Mouse (Mus musculus) layer of hippocampus, adult 8-10 months (tissue): ENCODE results near the gene P3h1. TPM values are rescaled to one million over a fixed set of nuclear protein-coding genes. Genes with fewer than 3 reads are reported as not detected.

Experiments used
- DNase-seq, 2 experiments: peaks; one replicate each; pipeline ENCODE4 v3.0.0; 2022; ENCODE audit warnings: low spot score in 2 of 2
- total RNA-seq, 4 experiments: library from RNA; stranded (reverse); gene quantifications; 2 replicates each; pipeline ENCODE4 v1.2.4; 2022

P3h1 gene
- total RNA-seq, 4 experiments from 2014 or later = 9.7 to 13.7 (median 11.7) TPM

GRCm38 (mm10) chr4:119238661-119239060 lies 5.9 kb downstream of the P3h1 start:
- DNase-seq = no peak

GRCm38 (mm10) chr4:119239181-119239682 lies 6.5 kb downstream of the P3h1 start:
- DNase-seq = peak in 1 of 2 experiments; percentile 43

DNA sequence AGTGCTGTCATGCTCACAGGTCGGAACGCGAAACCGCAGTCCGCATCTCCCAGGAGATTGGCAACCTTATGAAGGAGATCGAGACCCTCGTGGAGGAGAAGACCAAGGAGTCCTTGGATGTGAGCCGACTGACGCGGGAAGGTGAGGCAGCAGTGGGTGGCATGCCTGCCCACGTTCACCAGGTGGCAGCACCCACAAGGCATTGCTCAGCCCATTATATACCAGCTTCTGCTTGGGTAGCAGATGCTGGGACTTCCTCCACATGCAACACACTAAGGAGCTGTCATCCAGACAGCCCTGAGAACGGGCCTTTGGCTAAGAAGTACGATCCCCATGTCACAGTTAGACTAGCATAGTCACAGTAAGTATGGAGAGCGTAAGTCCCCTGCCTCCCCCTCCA lies 8.9 kb downstream of the P3h1 start:
- peak; percentile 54 to 57 for DNase-seq

- DNase-seq = no peak
Observed at GRCm38 (mm10) chr4:119242571-119242970, 9.9 kb downstream of the P3h1 start.

GRCm38 (mm10) chr4:119244468-119245240 lies 11.9 kb downstream of the P3h1 start:
- no peak for DNase-seq

GRCm38 (mm10) chr4:119245556-119245955 lies 12.8 kb downstream of the P3h1 start:
- DNase-seq = peak in 1 of 2 experiments; percentile 18

DNA sequence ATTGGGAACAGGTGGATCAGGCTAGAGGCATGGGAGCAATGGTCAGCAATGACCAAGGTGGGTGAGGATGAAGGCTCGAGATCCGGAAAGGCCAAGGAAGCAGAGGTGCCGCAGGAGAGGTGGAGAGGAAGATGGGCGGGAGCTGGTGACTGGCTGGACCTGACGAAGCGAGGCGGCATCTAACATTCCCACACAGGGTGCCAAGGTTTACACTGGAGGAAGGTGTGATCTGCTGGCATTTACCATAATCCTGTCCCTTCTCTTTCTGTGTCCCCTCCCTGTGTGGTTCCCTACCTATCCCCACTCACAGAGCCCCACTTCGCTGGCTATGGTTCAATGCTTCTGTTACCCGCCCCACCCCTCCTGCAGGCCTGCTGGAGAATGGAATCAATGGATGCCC lies 13.2 kb downstream of the P3h1 start:
- DNase-seq = no peak

- no peak for DNase-seq
Observed at GRCm38 (mm10) chr4:119246688-119247225, 14.0 kb downstream of the P3h1 start.

GRCm38 (mm10) chr4:119247462-119248235 lies 14.9 kb downstream of the P3h1 start:
- DNase-seq = peak in 1 of 2 experiments; percentile 58

DNA sequence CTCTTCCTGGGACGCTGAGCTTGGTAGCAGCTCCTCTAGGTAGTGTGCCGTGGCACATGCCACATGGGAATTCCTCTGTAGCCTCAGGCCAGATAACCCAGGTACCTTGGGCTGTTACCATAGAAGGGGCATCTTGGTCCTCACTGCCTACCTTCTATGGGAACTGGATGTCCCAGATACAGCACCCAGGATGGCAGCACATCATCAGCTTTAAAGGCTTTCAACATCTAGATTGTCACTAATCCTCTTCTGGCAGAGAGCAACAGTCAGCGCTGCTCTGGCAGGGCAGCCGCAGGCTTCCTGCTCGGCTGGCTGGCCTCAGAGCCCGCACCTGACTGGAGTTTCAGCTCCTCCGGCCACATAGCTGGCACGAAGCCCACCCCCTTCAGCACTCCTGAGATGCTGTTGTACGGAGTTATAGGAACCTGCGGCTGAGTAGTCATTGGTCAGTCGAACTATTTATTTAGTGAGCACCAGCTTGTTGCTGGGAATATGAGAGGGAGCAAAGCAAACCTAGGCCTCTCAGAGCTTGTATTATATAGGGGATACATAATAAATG lies 15.8 kb downstream of the P3h1 start:
- DNase-seq = no peak

DNA sequence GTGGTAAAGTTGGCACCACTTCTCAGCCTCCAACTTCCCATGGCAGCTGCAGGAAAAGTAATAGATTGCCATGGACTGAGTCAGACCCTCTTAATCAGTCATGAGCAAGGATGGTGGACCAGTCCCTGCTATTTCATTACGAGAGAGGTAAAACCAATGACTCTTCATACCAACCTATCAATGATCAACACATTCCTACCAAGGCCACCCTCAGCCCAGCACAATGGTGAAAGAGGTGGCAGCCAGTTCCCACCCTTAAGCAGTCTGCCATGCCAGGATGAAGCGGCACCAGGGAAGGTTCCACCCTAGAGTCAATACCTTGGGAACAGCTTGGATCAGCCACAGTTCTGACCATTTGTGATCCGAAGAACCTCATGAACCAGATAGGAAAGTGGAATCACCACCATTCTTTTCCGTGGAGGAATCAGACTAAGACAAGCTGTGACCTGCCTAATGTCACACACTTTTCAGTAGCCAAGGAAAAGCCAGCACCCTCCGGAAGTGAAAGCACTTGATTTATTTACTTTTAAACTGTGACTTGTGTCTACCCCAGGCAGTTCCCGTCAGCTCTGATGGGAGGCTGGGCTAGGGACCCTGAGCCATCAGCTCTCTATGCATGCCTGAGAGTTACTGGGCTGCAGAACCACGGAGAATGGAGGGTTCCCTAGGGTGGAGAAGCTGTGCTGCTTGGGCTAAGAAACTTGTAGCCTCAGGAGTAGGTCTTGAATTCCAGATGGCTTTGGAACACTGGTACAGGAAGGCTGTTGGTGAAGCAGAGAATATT lies 19.5 kb downstream of the P3h1 start:
- DNase-seq = no peak

- peak in 1 of 2 experiments; percentile 25 for DNase-seq
Observed at GRCm38 (mm10) chr4:119254012-119254618, 21.4 kb downstream of the P3h1 start.

DNA sequence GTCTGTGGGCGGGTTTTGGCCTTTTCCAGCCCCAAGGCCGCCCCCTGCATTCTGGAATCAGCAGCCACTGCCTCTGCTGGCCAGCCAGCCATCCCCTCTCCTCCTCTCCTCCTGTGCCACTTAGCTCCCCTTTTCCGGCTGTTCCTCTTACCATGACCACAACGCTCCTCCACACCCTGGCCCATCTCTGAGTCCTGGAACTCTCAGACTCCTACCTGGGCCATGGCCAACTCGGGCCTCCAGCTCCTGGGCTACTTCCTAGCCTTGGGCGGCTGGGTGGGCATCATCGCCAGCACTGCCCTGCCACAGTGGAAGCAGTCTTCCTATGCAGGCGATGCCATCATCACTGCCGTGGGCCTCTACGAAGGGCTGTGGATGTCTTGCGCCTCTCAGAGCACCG lies 22.6 kb downstream of the P3h1 start, which contains the start of gene Cldn19:
Gene Cldn19 (plus strand): TSS at position 64 of the 400 bp plus-strand sequence.
- no peak for DNase-seq

- no peak for DNase-seq
Observed at GRCm38 (mm10) chr4:119257083-119257482, 24.4 kb downstream of the P3h1 start.

DNA sequence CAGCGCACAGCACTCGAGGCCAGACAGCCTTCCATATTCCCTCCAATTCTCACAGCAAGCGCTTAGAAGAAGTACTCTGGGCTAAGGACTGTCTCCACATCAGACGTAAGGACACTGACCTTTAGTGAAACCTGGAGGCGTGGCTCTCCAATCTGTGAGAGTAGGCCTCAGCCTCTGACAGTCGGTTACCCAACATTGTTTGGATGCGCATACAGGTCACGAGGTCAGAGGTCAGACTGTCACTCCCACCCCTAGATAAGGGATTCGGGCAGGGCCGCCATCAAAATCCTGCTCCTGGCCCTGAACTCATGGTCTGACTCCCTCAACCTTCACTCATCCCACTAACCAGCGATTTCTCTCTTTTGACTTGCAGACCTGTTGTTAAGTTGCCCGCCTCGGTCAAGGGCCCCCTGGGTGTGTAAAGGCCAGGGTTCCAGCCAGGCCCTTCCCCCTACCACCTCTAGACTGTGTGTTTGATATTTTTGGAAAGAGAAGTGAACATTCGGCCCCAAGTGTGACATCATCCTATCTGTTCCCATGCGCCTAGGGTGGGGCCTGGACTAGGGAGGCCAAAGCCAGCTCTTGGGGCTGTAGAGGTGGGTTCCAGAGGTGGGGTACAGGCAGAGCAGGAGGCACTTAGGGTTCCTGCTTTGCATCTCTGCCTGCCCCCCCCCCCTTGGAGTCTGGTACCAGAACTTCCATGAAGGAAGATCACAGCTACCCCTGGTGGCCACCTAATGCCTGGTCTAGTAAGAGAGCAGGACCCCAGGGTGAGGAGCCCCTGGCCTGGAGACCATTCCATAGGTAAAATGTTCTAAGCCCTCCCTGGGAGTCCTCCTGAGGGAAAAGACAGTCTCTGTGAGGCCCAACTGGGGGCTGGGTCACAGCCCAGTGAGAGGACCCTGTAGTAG lies 26.9 kb downstream of the P3h1 start:
- no peak for DNase-seq

DNA sequence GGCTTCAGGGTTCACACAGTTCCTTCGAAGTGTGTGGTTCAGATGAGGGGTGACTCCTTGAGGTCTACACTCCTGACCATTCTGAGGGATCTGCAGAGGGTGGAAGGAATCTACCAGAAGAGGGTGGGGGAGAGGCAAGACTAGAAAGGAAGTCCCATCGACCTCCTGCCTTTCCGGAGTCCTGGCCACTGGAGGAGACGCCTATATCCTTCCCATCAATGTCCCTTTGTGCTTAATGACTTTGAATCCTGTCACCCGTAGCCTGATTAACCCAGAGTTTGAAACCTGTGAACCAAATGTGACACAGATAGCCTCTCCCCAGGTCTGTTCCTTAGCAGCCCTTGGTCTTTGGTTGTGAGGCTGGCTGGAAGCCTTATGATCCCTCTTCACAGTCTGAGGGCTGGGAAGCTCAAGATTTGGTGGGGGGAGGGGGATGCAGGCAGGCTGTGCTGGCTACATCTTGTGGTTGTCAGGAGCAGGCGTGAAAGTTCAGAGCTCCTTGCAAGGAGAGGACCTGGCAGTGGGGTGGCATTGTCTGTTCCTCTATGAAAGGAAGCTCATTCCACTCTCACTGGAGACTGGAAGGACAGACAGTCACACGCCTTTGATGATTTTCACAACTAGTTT lies 28.5 kb downstream of the P3h1 start:
- no peak for DNase-seq

GRCm38 (mm10) chr4:119262483-119262882 lies 29.8 kb downstream of the P3h1 start:
- DNase-seq = no peak

GRCm38 (mm10) chr4:119263459-119263858 lies 30.7 kb downstream of the P3h1 start:
- DNase-seq = no peak

DNA sequence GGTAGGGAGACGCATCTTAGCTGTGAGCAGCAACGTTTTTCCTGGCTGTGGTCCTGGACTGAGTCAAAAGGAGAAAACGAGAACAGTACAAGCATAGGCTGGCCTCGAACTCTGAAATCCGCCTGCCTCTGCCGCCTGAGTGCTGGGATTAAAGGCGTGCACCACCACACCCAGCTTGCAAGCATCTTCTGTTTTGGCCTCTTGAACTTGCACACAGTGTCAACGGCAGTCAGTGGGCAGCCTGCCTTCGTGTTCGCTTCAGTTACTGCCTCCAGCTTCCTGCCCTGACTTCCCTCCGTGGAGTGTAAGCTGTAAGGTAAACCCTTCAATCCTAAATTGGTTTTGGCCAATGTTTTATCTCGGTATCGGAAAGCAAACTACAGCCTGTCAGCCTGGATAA lies 33.9 kb downstream of the P3h1 start:
- DNase-seq = no peak
